8 mouse cellular contexts compared by ENCODE assay signal in genomic region chr2:102091516-102092350, GRCm38 (mm10).
DNase-seq lines count a peak whose midpoint lies in the region; ATAC-seq and TF ChIP-seq lines count a peak whose summit lies in the region.

No protein-coding gene starts in this region.

- H3K4me3 ChIP-seq in kidney, postnatal 0 days (replicated peaks; ENCODE audit: low read depth, low read length): no peak overlapping the region
- no peak overlapping the region for H3K4me3 ChIP-seq in liver, embryonic 11.5 days (ENCODE audit: low read depth, low read length)
- H3K4me3 ChIP-seq in neural tube, embryonic 13.5 days: no peak overlapping the region
- H3K4me3 ChIP-seq in thymus, adult 2 months (ENCODE audit: control insufficient read depth, insufficient read depth, low read length): no peak overlapping the region

- H3K36me3 ChIP-seq in kidney, postnatal 0 days (ENCODE audit: insufficient read depth, low read length): no peaks in the 10 kb centered on the region
- no peaks in the 10 kb centered on the region for H3K36me3 ChIP-seq in liver, embryonic 11.5 days (ENCODE audit: control insufficient read depth, insufficient read depth, low read length)
- no peaks in the 10 kb centered on the region for H3K36me3 ChIP-seq in neural tube, embryonic 13.5 days
- no peaks in the 10 kb centered on the region for H3K36me3 ChIP-seq in thymus, adult 2 months (ENCODE audit: control insufficient read depth, insufficient read depth, low read length)

- TF ChIP-seq POLR2A in thymus, adult 2 months (IDR thresholded peaks at IDR 0.05; ENCODE audit: control insufficient read depth, extremely low read depth, insufficient read depth, low read length, poor library complexity): no peak

- H3K27ac ChIP-seq in kidney, postnatal 0 days: no peak overlapping the region
- no peak overlapping the region for H3K27ac ChIP-seq in liver, embryonic 11.5 days (ENCODE audit: low read depth, low read length)
- H3K27ac ChIP-seq in neural tube, embryonic 13.5 days (replicated peaks): peak overlapping the region; percentile 43
- H3K27ac ChIP-seq in thymus, adult 2 months (ENCODE audit: control insufficient read depth, insufficient read depth, low read length): no peak overlapping the region

- no peaks in the 10 kb centered on the region for H3K27me3 ChIP-seq in kidney, postnatal 0 days (ENCODE audit: insufficient read depth, low read length)
- no peaks in the 10 kb centered on the region for H3K27me3 ChIP-seq in liver, embryonic 11.5 days (replicated peaks; ENCODE audit: control insufficient read depth, insufficient read depth, low read length)
- H3K27me3 ChIP-seq in neural tube, embryonic 13.5 days: no peaks in the 10 kb centered on the region
- no peaks in the 10 kb centered on the region for H3K27me3 ChIP-seq in thymus, adult 2 months (ENCODE audit: control insufficient read depth, insufficient read depth, low read length)

- H3K9ac ChIP-seq in kidney, postnatal 0 days (ENCODE audit: low read depth, low read length): no peak overlapping the region
- H3K9ac ChIP-seq in liver, embryonic 11.5 days (ENCODE audit: low read depth, low read length): no peak overlapping the region
- no peak overlapping the region for H3K9ac ChIP-seq in neural tube, embryonic 13.5 days

- no peaks in the 10 kb centered on the region for H3K9me3 ChIP-seq in kidney, postnatal 0 days (replicated peaks; ENCODE audit: low read length)
- H3K9me3 ChIP-seq in liver, embryonic 11.5 days (ENCODE audit: control insufficient read depth, low read length): no peaks in the 10 kb centered on the region
- H3K9me3 ChIP-seq in neural tube, embryonic 13.5 days: no peaks in the 10 kb centered on the region

- 63% methylated on average over 8 of the region's 8 CpGs for WGBS in kidney, postnatal 0 days
- WGBS in liver, embryonic 11.5 days: 60% methylated on average over 8 of the region's 8 CpGs
- 40% methylated on average over 8 of the region's 8 CpGs for WGBS in neural tube, embryonic 13.5 days
- 84% methylated on average over 8 of the region's 8 CpGs for WGBS in thymus, adult 2 months

- TF ChIP-seq CTCF in kidney, postnatal 0 days (IDR thresholded peaks at IDR 0.05; ENCODE audit: low read depth): peak; percentile 92
- TF ChIP-seq CTCF in thymus, adult 2 months (IDR thresholded peaks at IDR 0.05; ENCODE audit: borderline replicate concordance, control insufficient read depth, extremely low read depth, insufficient read depth, low read length, poor library complexity): no peak

- no peaks in the 10 kb centered on the region for H3K4me1 ChIP-seq in kidney, postnatal 0 days (replicated peaks; ENCODE audit: insufficient read depth, low read length)
- 0 out of 2 replicates have a peak, but pooled peaks cover 2% of the 10 kb centered on the region for H3K4me1 ChIP-seq in liver, embryonic 11.5 days (replicated peaks; ENCODE audit: control insufficient read depth, insufficient read depth, low read length)
- H3K4me1 ChIP-seq in neural tube, embryonic 13.5 days (replicated peaks): peaks cover 32% of the 10 kb centered on the region
- H3K4me1 ChIP-seq in thymus, adult 2 months (replicated peaks; ENCODE audit: control insufficient read depth, insufficient read depth, low read length): peaks cover 15% of the 10 kb centered on the region

- ATAC-seq in granulocyte monocyte progenitor cell, adult 5-6 weeks (replicated peaks; ENCODE audit: poor library complexity, severe bottlenecking): peak; percentile 77
- peak; percentile 59; the same call in 1 of the 2 replicates for ATAC-seq in kidney, postnatal 0 days (replicated peaks; ENCODE audit: low FRiP score, low read depth)
- ATAC-seq in liver, embryonic 11.5 days (replicated peaks; ENCODE audit: low FRiP score): peak; percentile 39; the same call in 1 of the 2 replicates
- peak; percentile 88 for ATAC-seq in neural tube, embryonic 13.5 days (ENCODE audit: low read depth)

- DNase-seq in B cell, adult 2 months: peak; percentile 74
- DNase-seq in adipocyte (ENCODE audit: low spot score): peak; percentile 84
- DNase-seq in embryo, embryonic 10 days (ENCODE audit: low spot score): peak; percentile 87
- peak; percentile 90 for DNase-seq in kidney, postnatal 0 days (ENCODE audit: low spot score)
- DNase-seq in liver, embryonic 11.5 days (ENCODE audit: low spot score): peak; percentile 47
- peak; percentile 74 for DNase-seq in thymus, adult 2 months

- no peak overlapping the region for H3K4me2 ChIP-seq in kidney, postnatal 0 days (ENCODE audit: low read length)
- no peak overlapping the region for H3K4me2 ChIP-seq in liver, embryonic 11.5 days
- no peak overlapping the region for H3K4me2 ChIP-seq in neural tube, embryonic 13.5 days
